Mouse (Mus musculus) cerebellum, adult 2 months (tissue): Measurements from ENCODE around the gene Cep290.

Source experiments
- CTCF ChIP-seq: fragments of 200-500 bp; IDR thresholded peaks from 2 replicates; pipeline ENCODE4 v1.5.1; 2011; ENCODE audit warnings: low read depth, mild to moderate bottlenecking, control low read depth, low read length, moderate library complexity, borderline replicate concordance; ENCODE audit not compliant: insufficient read depth
- POLR2A ChIP-seq: fragments of 200-500 bp; IDR thresholded peaks from 2 replicates; pipeline ENCODE4 v1.6.1; 2011; ENCODE audit warnings: low read length, control low read depth, borderline replicate concordance; ENCODE audit not compliant: insufficient read depth

GRCm38 (mm10) chr10:100491916-100492315 is 4.6 kb downstream of the Cep290 start:
- TF ChIP-seq CTCF (no peak), POLR2A (no peak)
